Mouse (Mus musculus) forebrain, embryonic 13.5 days (tissue): ENCODE measurements at regions not wholly inside any gene's neighbourhood (a gene's known extent, or its start where the extent isn't known, plus 50 kb on each side); places are given as distances from the start of the nearest gene placed in this dataset.
A peak's percentile ranks its signal among the peaks of the same experiment; 100 is the strongest.

Experiments used
- ATAC-seq: fragments of 200-750 bp; cut with Nextera tagmentation; 2 replicates; pipeline ENCODE4 v1.8.0; 2017
- H3K27ac ChIP-seq: fragments of 300-500 bp; sonication (generic); 2 replicates; pipeline ENCODE4 v1.5.1; 2015; ENCODE audit warnings: inconsistent platforms, mild to moderate bottlenecking, moderate library complexity
- H3K27me3 ChIP-seq: fragments of 300-500 bp; sonication (generic); 2 replicates; pipeline ENCODE4 v1.6.1; 2015; ENCODE audit warnings: mild to moderate bottlenecking, inconsistent platforms
- H3K36me3 ChIP-seq: fragments of 300-500 bp; sonication (generic); 2 replicates; pipeline ENCODE4 v1.6.1; 2015; ENCODE audit warnings: mild to moderate bottlenecking, inconsistent platforms; ENCODE audit not compliant: poor library complexity, severe bottlenecking
- H3K4me1 ChIP-seq: fragments of 300-500 bp; sonication (generic); 2 replicates; pipeline ENCODE4 v1.6.1; 2015; ENCODE audit warnings: inconsistent platforms
- H3K4me2 ChIP-seq: fragments of 300-500 bp; sonication (generic); 2 replicates; pipeline ENCODE4 v1.6.1; 2015; ENCODE audit warnings: inconsistent platforms, mild to moderate bottlenecking, moderate library complexity
- H3K4me3 ChIP-seq: fragments of 300-500 bp; sonication (generic); 2 replicates; pipeline ENCODE4 v1.5.1; 2015; ENCODE audit warnings: mild to moderate bottlenecking, inconsistent platforms
- H3K9ac ChIP-seq: fragments of 300-500 bp; sonication (generic); 2 replicates; pipeline ENCODE4 v1.6.1; 2015; ENCODE audit warnings: mild to moderate bottlenecking, inconsistent platforms
- H3K9me3 ChIP-seq: fragments of 300-500 bp; sonication (generic); replicated peaks from 2 replicates; pipeline ENCODE4 v1.6.1; 2016; ENCODE audit warnings: inconsistent platforms
- WGBS: fragments of 180-500 bp; shearing (Covaris S2); methylation state at CpG from one replicate; pipeline ENCODE4 v1.1.7; 2015; 5-methylcytosine and 5-hydroxymethylcytosine counted together

DNA sequence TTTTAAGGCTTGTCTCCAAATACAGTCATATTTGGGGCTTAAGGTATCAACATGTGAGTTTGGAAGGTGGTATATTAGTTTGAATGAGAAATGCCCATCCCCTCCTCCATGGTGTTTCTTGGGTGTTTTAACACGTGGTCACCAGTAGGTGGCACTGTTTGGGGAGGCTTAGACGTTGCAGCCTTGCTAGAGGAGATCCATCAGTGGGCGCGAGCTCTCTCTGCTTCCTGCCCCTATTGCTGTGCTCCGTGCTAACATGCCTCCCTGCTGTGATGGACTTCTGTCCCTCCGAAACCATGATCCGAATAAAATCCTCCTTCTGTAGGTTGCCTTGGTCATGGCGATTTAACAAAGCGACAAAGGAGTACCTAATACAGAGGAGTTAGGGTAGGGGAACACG, 183.3 kb downstream of the Barhl2 start:
- Histone ChIP-seq H3K27me3 (no peaks in the 10 kb centered on the region), H3K27ac (no peak overlapping the region), H3K4me1 (no peaks in the 10 kb centered on the region; the same call in 1 of the 2 replicates), H3K36me3 (no peaks in the 10 kb centered on the region), H3K4me2 (peak overlapping the region; percentile 15; the same call in 1 of the 2 replicates), H3K9ac (no peak overlapping the region), H3K4me3 (no peak overlapping the region), H3K9me3 (no peaks in the 10 kb centered on the region)
- ATAC-seq, result peak; percentile 36; the same call in 1 of the 2 replicates
- WGBS, result 23% methylated on average over 10 of the region's 10 CpGs

DNA sequence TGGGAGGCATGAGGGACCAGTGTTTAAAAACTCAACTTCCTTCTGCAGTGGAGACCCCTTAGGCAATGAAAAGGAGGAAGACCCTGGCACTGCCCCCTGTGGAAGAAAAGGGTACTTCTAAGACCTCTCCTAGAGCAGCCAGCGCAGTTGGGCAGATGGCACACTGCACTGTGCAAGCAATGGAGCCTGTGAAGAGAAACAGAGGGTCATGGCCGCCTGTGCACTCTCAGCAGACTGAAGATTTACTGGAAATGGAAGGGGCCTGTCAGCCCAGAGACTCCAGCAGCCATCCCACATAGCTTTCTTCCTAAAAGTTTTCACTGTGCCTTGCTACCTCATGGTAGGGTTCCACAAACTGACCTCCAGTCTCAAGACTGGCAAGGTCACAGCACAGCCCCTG, 193.4 kb downstream of the Barhl2 start:
- Histone ChIP-seq H3K36me3 (no peaks in the 10 kb centered on the region), H3K4me1 (no peaks in the 10 kb centered on the region), H3K27ac (no peak overlapping the region), H3K9ac (no peak overlapping the region), H3K4me3 (no peak overlapping the region), H3K4me2 (no peak overlapping the region), H3K9me3 (no peaks in the 10 kb centered on the region), H3K27me3 (no peaks in the 10 kb centered on the region)
- ATAC-seq, result no peak
- WGBS, result 77% methylated on average over 2 of the region's 2 CpGs

GRCm38 (mm10) chr5:106257179-106257578, 200.8 kb downstream of the Barhl2 start:
- 79% methylated on average over 1 of the region's 1 CpGs for WGBS
- no peaks in the 10 kb centered on the region for H3K4me1 ChIP-seq
- no peak overlapping the region for H3K4me2 ChIP-seq
- H3K36me3 ChIP-seq, result no peaks in the 10 kb centered on the region
- H3K9ac ChIP-seq, result no peak overlapping the region
- H3K4me3 ChIP-seq, result no peak overlapping the region
- H3K27me3 ChIP-seq, result no peaks in the 10 kb centered on the region
- H3K27ac ChIP-seq, result no peak overlapping the region
- H3K9me3 ChIP-seq, result no peaks in the 10 kb centered on the region
- no peak for ATAC-seq

DNA sequence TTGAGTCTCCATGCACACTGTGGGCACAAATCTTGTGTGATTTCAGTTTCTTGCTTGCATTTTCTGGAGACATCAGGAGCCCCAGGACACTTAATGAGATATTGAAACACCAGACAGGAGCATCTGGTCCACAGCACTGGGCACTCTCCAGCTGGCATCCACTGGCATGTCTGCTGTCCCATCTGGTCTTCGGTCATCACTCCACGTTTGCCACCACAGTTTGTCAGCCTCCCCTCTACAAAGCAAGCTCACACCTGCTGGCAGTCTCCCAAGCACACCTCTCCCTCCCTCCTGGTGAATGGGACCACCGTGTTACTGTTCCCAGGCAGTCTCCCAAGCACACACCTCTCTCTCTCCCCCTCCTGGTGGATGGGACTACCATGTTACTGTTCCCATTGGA, 228.8 kb downstream of the Barhl2 start:
- Histone ChIP-seq H3K4me2 (no peak overlapping the region), H3K9ac (no peak overlapping the region), H3K27me3 (no peaks in the 10 kb centered on the region), H3K4me3 (no peak overlapping the region), H3K4me1 (0 out of 2 replicates have a peak, but pooled peaks cover 3% of the 10 kb centered on the region), H3K27ac (no peak overlapping the region), H3K9me3 (no peaks in the 10 kb centered on the region), H3K36me3 (no peaks in the 10 kb centered on the region)
- 60% methylated on average over 3 of the region's 3 CpGs for WGBS
- peak; percentile 41; the same call in 1 of the 2 replicates for ATAC-seq

GRCm38 (mm10) chr5:106224141-106224540, 233.8 kb downstream of the Barhl2 start:
- H3K27ac ChIP-seq, result no peak overlapping the region
- no peak overlapping the region for H3K4me2 ChIP-seq
- H3K27me3 ChIP-seq, result no peaks in the 10 kb centered on the region
- 0 out of 2 replicates have a peak, but pooled peaks cover 3% of the 10 kb centered on the region for H3K4me1 ChIP-seq
- H3K4me3 ChIP-seq, result no peak overlapping the region
- WGBS, result 51% methylated on average over 7 of the region's 7 CpGs
- no peaks in the 10 kb centered on the region for H3K36me3 ChIP-seq
- no peak for ATAC-seq
- H3K9ac ChIP-seq, result no peak overlapping the region
- no peaks in the 10 kb centered on the region for H3K9me3 ChIP-seq

GRCm38 (mm10) chr5:106209543-106209942, 248.4 kb downstream of the Barhl2 start:
- WGBS, result 65% methylated on average over 5 of the region's 5 CpGs
- Histone ChIP-seq H3K36me3 (no peaks in the 10 kb centered on the region), H3K27me3 (peaks cover 3% of the 10 kb centered on the region; the same call in 1 of the 2 replicates), H3K4me1 (peaks cover 17% of the 10 kb centered on the region), H3K4me2 (no peak overlapping the region), H3K9me3 (no peaks in the 10 kb centered on the region), H3K4me3 (no peak overlapping the region), H3K9ac (no peak overlapping the region), H3K27ac (no peak overlapping the region)
- ATAC-seq, result no peak

GRCm38 (mm10) chr5:106207706-106208105, 250.3 kb downstream of the Barhl2 start:
- WGBS, result 74% methylated on average over 6 of the region's 6 CpGs
- Histone ChIP-seq H3K4me1 (peaks cover 17% of the 10 kb centered on the region), H3K4me2 (no peak overlapping the region), H3K27ac (no peak overlapping the region), H3K27me3 (peaks cover 3% of the 10 kb centered on the region; the same call in 1 of the 2 replicates), H3K36me3 (no peaks in the 10 kb centered on the region), H3K9ac (no peak overlapping the region), H3K9me3 (no peaks in the 10 kb centered on the region), H3K4me3 (no peak overlapping the region)
- no peak for ATAC-seq

GRCm38 (mm10) chr5:106205724-106206123, 252.2 kb downstream of the Barhl2 start:
- H3K27me3 ChIP-seq, result peaks cover 3% of the 10 kb centered on the region; the same call in 1 of the 2 replicates
- H3K9ac ChIP-seq, result 0 out of 2 replicates have a peak overlapping the region, but pooled peaks have one; percentile 2
- no peaks in the 10 kb centered on the region for H3K36me3 ChIP-seq
- no peaks in the 10 kb centered on the region for H3K9me3 ChIP-seq
- peak overlapping the region; percentile 36 for H3K4me2 ChIP-seq
- H3K4me3 ChIP-seq, result no peak overlapping the region
- peaks cover 21% of the 10 kb centered on the region for H3K4me1 ChIP-seq
- 1% methylated on average over 6 of the region's 6 CpGs for WGBS
- ATAC-seq, result no peak
- H3K27ac ChIP-seq, result no peak overlapping the region

GRCm38 (mm10) chr5:106200631-106201030, 257.3 kb downstream of the Barhl2 start:
- ATAC-seq, result no peak
- Histone ChIP-seq H3K27me3 (no peaks in the 10 kb centered on the region), H3K9ac (no peak overlapping the region), H3K4me2 (no peak overlapping the region), H3K27ac (no peak overlapping the region), H3K4me3 (no peak overlapping the region), H3K36me3 (no peaks in the 10 kb centered on the region), H3K4me1 (peaks cover 14% of the 10 kb centered on the region), H3K9me3 (no peaks in the 10 kb centered on the region)
- 63% methylated on average over 16 of the region's 16 CpGs for WGBS

DNA sequence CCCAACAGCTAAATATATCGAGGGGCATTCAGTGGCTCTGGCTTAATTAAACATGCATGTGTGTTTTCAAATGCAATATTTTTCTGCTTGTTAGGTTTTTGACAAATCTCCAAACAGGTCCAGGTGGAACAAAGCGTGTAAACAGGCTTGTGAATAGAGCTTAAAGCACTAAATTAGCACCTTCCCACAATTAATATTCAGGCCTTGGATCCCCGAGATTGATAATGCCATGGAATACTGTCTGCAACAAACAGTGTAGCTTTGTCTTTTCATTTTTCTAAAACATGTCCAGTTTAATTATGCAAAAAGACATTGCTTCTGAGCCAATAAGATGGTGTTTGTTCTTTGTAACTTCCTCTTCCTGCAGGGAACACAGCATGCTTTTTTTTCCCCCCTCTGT, 258.9 kb downstream of the Barhl2 start:
- Histone ChIP-seq H3K9ac (no peak overlapping the region), H3K27me3 (no peaks in the 10 kb centered on the region), H3K4me3 (no peak overlapping the region), H3K36me3 (no peaks in the 10 kb centered on the region), H3K9me3 (no peaks in the 10 kb centered on the region), H3K27ac (0 out of 2 replicates have a peak overlapping the region, but pooled peaks have one; percentile 1), H3K4me1 (peaks cover 6% of the 10 kb centered on the region; the same call in 1 of the 2 replicates), H3K4me2 (no peak overlapping the region)
- 46% methylated on average over 3 of the region's 3 CpGs for WGBS
- ATAC-seq, result peak; percentile 16; the same call in 1 of the 2 replicates

DNA sequence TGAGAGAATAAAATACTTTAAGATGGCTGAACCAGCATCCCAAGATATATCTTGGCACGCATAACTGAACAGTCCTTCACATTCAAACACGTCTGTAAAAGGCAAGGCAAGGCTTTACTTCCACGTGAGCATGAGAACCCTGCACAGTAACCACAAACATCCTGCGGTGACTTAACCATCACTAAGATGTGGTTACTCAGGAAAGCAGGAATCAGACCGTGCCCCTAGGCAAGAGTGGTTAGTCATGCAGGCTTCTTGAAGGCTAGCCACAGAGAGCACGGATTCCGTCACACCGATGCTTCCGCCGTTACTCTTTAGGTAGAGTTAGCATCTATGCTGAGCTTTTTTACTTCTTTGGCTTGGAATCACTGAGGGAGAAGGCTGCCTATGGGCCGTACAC, 266.8 kb downstream of the Barhl2 start:
- H3K4me3 ChIP-seq, result no peak overlapping the region
- no peaks in the 10 kb centered on the region for H3K27me3 ChIP-seq
- H3K36me3 ChIP-seq, result no peaks in the 10 kb centered on the region
- no peak for ATAC-seq
- no peaks in the 10 kb centered on the region for H3K9me3 ChIP-seq
- no peak overlapping the region for H3K27ac ChIP-seq
- H3K4me1 ChIP-seq, result no peaks in the 10 kb centered on the region
- H3K9ac ChIP-seq, result no peak overlapping the region
- 94% methylated on average over 11 of the region's 11 CpGs for WGBS
- no peak overlapping the region for H3K4me2 ChIP-seq

DNA sequence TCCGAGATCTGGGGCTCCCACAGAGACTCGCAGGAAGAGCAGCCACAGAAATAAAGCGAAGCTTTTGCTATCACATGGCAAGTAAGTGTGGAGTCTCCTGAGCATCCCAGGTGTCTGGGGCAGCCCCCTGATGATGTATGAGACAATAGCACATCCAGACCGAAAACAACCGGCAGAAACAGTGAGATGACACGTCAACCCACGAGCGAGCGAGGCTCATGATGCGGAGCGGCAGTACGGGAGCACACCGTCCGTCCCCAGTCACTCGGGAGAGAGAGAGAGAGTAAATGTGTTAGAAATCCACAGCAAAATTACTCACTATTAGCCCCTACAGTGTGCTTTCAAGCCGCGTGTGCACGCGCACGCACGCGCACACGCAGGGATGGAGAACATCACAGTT, 276.2 kb downstream of the Barhl2 start:
- Histone ChIP-seq H3K4me2 (no peak overlapping the region), H3K27me3 (no peaks in the 10 kb centered on the region), H3K9ac (no peak overlapping the region), H3K4me1 (no peaks in the 10 kb centered on the region), H3K4me3 (no peak overlapping the region), H3K27ac (no peak overlapping the region), H3K9me3 (no peaks in the 10 kb centered on the region), H3K36me3 (no peaks in the 10 kb centered on the region)
- WGBS, result 92% methylated on average over 23 of the region's 23 CpGs
- ATAC-seq, result no peak

DNA sequence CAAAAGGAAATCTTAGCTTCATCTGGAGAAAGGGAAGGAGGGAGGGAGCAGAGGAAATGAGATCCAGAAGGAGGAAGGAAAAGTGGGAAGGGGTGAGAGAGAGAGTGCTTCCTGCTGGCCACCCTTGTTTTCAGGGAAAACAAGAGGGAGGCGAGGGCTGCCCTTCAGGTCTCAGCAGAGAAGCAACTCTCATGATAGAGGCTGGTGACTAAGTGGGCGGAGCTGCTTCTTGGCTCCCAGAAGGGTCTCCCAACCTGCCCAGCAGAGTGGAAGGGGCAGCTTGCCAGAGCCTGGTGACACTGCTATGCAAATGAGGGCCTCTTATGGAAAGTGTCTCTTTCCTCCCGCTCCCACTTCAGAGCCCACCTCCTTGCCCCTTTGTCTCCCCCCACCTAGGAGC, 285.8 kb downstream of the Barhl2 start:
- Histone ChIP-seq H3K4me2 (peak overlapping the region; percentile 12; the same call in 1 of the 2 replicates), H3K9me3 (no peaks in the 10 kb centered on the region), H3K36me3 (no peaks in the 10 kb centered on the region), H3K27me3 (no peaks in the 10 kb centered on the region), H3K4me3 (no peak overlapping the region), H3K9ac (no peak overlapping the region; the same call in 1 of the 2 replicates), H3K27ac (no peak overlapping the region), H3K4me1 (peaks cover 25% of the 10 kb centered on the region)
- peak; percentile 70; the same call in 1 of the 2 replicates for ATAC-seq
- 4% methylated on average over 3 of the region's 3 CpGs for WGBS
